Mouse (Mus musculus) ES-E14 (cell line): ENCODE data around the gene Olfr777. TPM values are rescaled to one million over a fixed set of nuclear protein-coding genes. Genes with fewer than 3 reads are reported as not detected.

Experiments used
- DNase-seq: peaks from one replicate; pipeline ENCODE4 v3.0.0-alpha.2; 2013; ENCODE audit warnings: low read depth, low spot score
- H3K27ac ChIP-seq: 2 replicates; pipeline ENCODE4 v1.5.1; 2012; ENCODE audit warnings: low read depth, mild to moderate bottlenecking, low read length, moderate library complexity, mixed read lengths; ENCODE audit not compliant: poor library complexity, insufficient read depth, severe bottlenecking
- H3K36me3 ChIP-seq: 2 replicates; pipeline ENCODE4 v1.6.1; 2012; ENCODE audit warnings: mild to moderate bottlenecking, low read length, moderate library complexity, mixed read lengths; ENCODE audit not compliant: control insufficient read depth, poor library complexity, insufficient read depth, severe bottlenecking
- H3K4me1 ChIP-seq, 2 experiments: fragments of 150-350 bp in 1 of 2; sonication (generic) in 1 of 2; 2 replicates each; pipeline ENCODE4 v1.6.1; 2012; ENCODE audit warnings: low read length in 2 of 2, mild to moderate bottlenecking in 1 of 2, mixed read lengths in 1 of 2; ENCODE audit not compliant: control insufficient read depth in 2 of 2, insufficient read depth in 2 of 2, poor library complexity in 1 of 2
- H3K4me3 ChIP-seq, 2 experiments: fragments of 150-350 bp in 1 of 2; sonication (generic) in 1 of 2; 2 replicates each; pipeline ENCODE4 v1.5.1; 2012; ENCODE audit warnings: low read length in 2 of 2, low read depth in 1 of 2, mild to moderate bottlenecking in 1 of 2, mixed read lengths in 1 of 2; ENCODE audit not compliant: insufficient read depth in 1 of 2, poor library complexity in 1 of 2, severe bottlenecking in 1 of 2
- H3K9ac ChIP-seq: 2 replicates; pipeline ENCODE4 v1.6.1; 2012; ENCODE audit warnings: low read depth, mild to moderate bottlenecking, low read length, mixed read lengths; ENCODE audit not compliant: poor library complexity, insufficient read depth, severe bottlenecking
- H3K9me3 ChIP-seq: fragments of 150-350 bp; sonication (generic); 2 replicates; pipeline ENCODE4 v1.6.1; 2012; ENCODE audit warnings: low read depth, mild to moderate bottlenecking, low read length; ENCODE audit not compliant: control insufficient read depth, insufficient read depth
- CHD2 ChIP-seq: IDR thresholded peaks from 2 replicates; pipeline ENCODE4 v1.6.1; 2014; ENCODE audit warnings: mild to moderate bottlenecking, low read depth, low read length, inconsistent platforms
- HCFC1 ChIP-seq: IDR thresholded peaks from 2 replicates; pipeline ENCODE4 v1.6.1; 2012; ENCODE audit warnings: low read length, inconsistent platforms, borderline replicate concordance; ENCODE audit not compliant: insufficient read depth
- MAFK ChIP-seq: IDR thresholded peaks from 2 replicates; pipeline ENCODE4 v1.6.1; 2014; ENCODE audit warnings: mild to moderate bottlenecking, low read depth, low read length, inconsistent platforms; ENCODE audit not compliant: insufficient read depth
- ZC3H11A ChIP-seq: IDR thresholded peaks from 2 replicates; pipeline ENCODE4 v1.6.1; 2012; ENCODE audit warnings: low read depth, mild to moderate bottlenecking, inconsistent platforms, low read length, borderline replicate concordance
- ZNF384 ChIP-seq: IDR thresholded peaks from 2 replicates; pipeline ENCODE4 v1.6.1; 2012; ENCODE audit warnings: low read depth, low read length, inconsistent platforms
- in situ Hi-C, 2 experiments: fragments of 600-800 bp; cut with MboI; formaldehyde crosslinking; loops; one replicate each; pipeline ENCODE4 v1.15.1; 2025; ENCODE audit warnings: low sequenced_read_pairs in 2 of 2, inconsistent platforms in 1 of 2; ENCODE audit not compliant: unreplicated experiment in 2 of 2
- total RNA-seq: library from RNA; depleted of rRNA; stranded (reverse); fragments of 300-350 nt; gene quantifications from 2 replicates; pipeline ENCODE4 v1.2.3, GENCODE M21; 2012; rRNA removed

Olfr777 gene
- total RNA-seq, 1 experiment = not detected

- TF ChIP-seq ZNF384 (no peak), ZC3H11A (no peak), MAFK (no peak), CHD2 (no peak), HCFC1 (no peak)
- no peak for DNase-seq
- no peaks in the 10 kb centered on the region for H3K4me1 ChIP-seq
- in situ Hi-C loops = no loop called here
- H3K9me3 ChIP-seq = no peaks in the 10 kb centered on the region
- no peak within 1 kb of the TSS for H3K4me3 ChIP-seq
- no peak within 1 kb of the TSS for H3K9ac ChIP-seq
- H3K27ac ChIP-seq = no peak within 1 kb of the TSS
- no peaks in the 10 kb centered on the region for H3K36me3 ChIP-seq
Observed at GRCm38 (mm10) chr10:129248112-129248511, 23.2 kb downstream of the Olfr777 start, which contains the start of gene Olfr775. TSS of gene Olfr775 (plus strand) at chr10:129248412.

GRCm38 (mm10) chr10:129235904-129236303 is 35.4 kb downstream of the Olfr777 start, which contains the start of gene Olfr774:
TSS of gene Olfr774 (plus strand) at chr10:129236204.
- Histone ChIP-seq H3K27ac (no peak within 1 kb of the TSS), H3K36me3 (no peaks in the 10 kb centered on the region), H3K9ac (no peak within 1 kb of the TSS), H3K4me1 (no peaks in the 10 kb centered on the region), H3K9me3 (no peaks in the 10 kb centered on the region), H3K4me3 (no peak within 1 kb of the TSS)
- no peak for DNase-seq
- TF ChIP-seq ZNF384 (no peak), CHD2 (no peak), ZC3H11A (no peak), HCFC1 (no peak), MAFK (no peak)
- in situ Hi-C loops = no loop called here

- in situ Hi-C loops = no loop called here
- H3K36me3 ChIP-seq = no peaks in the 10 kb centered on the region
Observed at GRCm38 (mm10) chr10:129230737-129231136, 40.5 kb downstream of the Olfr777 start.

More at GRCm38 (mm10) chr10:129230737-129231136, 40.5 kb downstream of the Olfr777 start:
- no peak overlapping the region for H3K9ac ChIP-seq
- no peak overlapping the region for H3K27ac ChIP-seq
- no peak for DNase-seq
- no peak for TF ChIP-seq ZC3H11A
- no peak for TF ChIP-seq HCFC1
- TF ChIP-seq ZNF384 = no peak
- no peak for TF ChIP-seq CHD2
- TF ChIP-seq MAFK = no peak
- H3K4me1 ChIP-seq = no peaks in the 10 kb centered on the region
- no peaks in the 10 kb centered on the region for H3K9me3 ChIP-seq
- no peak overlapping the region for H3K4me3 ChIP-seq

Other genes with a start within 250 kb of the Olfr777 start
- gene Olfr764-ps1, start 231.6 kb downstream of the Olfr777 start, total RNA-seq = not detected in 2 replicates
- not detected in 2 replicates for gene Olfr765, start 221.5 kb downstream of the Olfr777 start, total RNA-seq
- not detected in 2 replicates for gene Olfr766-ps1, start 202.5 kb downstream of the Olfr777 start, total RNA-seq
- not detected in 2 replicates for gene Olfr767, start 188.6 kb downstream of the Olfr777 start, total RNA-seq
- gene Olfr768, start 172.1 kb downstream of the Olfr777 start, total RNA-seq = not detected in 2 replicates
- not detected in 2 replicates for gene Olfr769, start 153.6 kb downstream of the Olfr777 start, total RNA-seq
- gene Olfr770, start 132.5 kb downstream of the Olfr777 start, total RNA-seq = not detected in 2 replicates
- gene Olfr771, start 106.7 kb downstream of the Olfr777 start, total RNA-seq = not detected in 2 replicates
- gene Olfr772, start 93.6 kb downstream of the Olfr777 start, total RNA-seq = 0.21 TPM in 1 of 2 replicates, not detected in the other
- not detected in 2 replicates for gene Olfr773, start 84.1 kb downstream of the Olfr777 start, total RNA-seq
- not detected in 2 replicates for gene Olfr774, start 35.3 kb downstream of the Olfr777 start, total RNA-seq
- not detected in 2 replicates for gene Olfr775, start 23.1 kb downstream of the Olfr777 start, total RNA-seq
- not detected in 2 replicates for gene Olfr776, start 12.4 kb downstream of the Olfr777 start, total RNA-seq
- not detected in 2 replicates for gene Olfr780, start 46.6 kb upstream of the Olfr777 start, total RNA-seq
- not detected in 2 replicates for gene Olfr781, start 57.4 kb upstream of the Olfr777 start, total RNA-seq
- gene Olfr782, start 77.4 kb upstream of the Olfr777 start, total RNA-seq = not detected in 2 replicates
- gene Olfr784, start 112.6 kb upstream of the Olfr777 start, total RNA-seq = 0.21 and 0.22 TPM in 2 replicates
- gene Olfr785, start 133.9 kb upstream of the Olfr777 start, total RNA-seq = not detected in 2 replicates
- not detected in 2 replicates for gene Olfr786, start 155.8 kb upstream of the Olfr777 start, total RNA-seq
- 0.62 and 0.95 TPM in 2 replicates for gene Olfr787, start 190.4 kb upstream of the Olfr777 start, total RNA-seq
- 0.05 TPM in 1 of 2 replicates, not detected in the other for gene Olfr788, start 199.5 kb upstream of the Olfr777 start, total RNA-seq
- not detected in 2 replicates for gene Olfr789, start 213.3 kb upstream of the Olfr777 start, total RNA-seq
- not detected in 2 replicates for gene Olfr790, start 227.0 kb upstream of the Olfr777 start, total RNA-seq